Mouse (Mus musculus) megakaryocyte-erythroid progenitor cell, adult 5-6 weeks (primary cell): ENCODE data around the gene Ehbp1l1. TPM values are rescaled to one million over a fixed set of nuclear protein-coding genes. Genes with fewer than 3 reads are reported as not detected.
"Not testable (repeated sequence)": the region's sequence is repeated elsewhere in the genome, so short reads cannot be mapped to it uniquely, and the experiment has no call there.

ENCODE experiments used
- ATAC-seq: replicated peaks from 2 replicates; pipeline ENCODE4 v1.8.0; 2016; ENCODE audit warnings: mild to moderate bottlenecking, inconsistent platforms; ENCODE audit not compliant: severe bottlenecking, poor library complexity, low FRiP score, low TSS enrichment
- total RNA-seq, 2 experiments: library from RNA; stranded (forward) in 1 of 2; stranded (reverse) in 1 of 2; fragments of 200-1000, 215-1000 nt in 1 of 2; fragments of >200 nt in 1 of 2; fragmentation: Nextera tagmentation in 1 of 2; gene quantifications; 2 replicates each; pipeline ENCODE4 v1.2.3; 2014 to 2017

Gene Ehbp1l1
- total RNA-seq, 2 experiments from 2014 or later = 42.4 to 43.9 TPM

GRCm38 (mm10) chr19:5687738-5688137 lies 38.4 kb downstream of the Ehbp1l1 start:
- ATAC-seq = no peak

DNA sequence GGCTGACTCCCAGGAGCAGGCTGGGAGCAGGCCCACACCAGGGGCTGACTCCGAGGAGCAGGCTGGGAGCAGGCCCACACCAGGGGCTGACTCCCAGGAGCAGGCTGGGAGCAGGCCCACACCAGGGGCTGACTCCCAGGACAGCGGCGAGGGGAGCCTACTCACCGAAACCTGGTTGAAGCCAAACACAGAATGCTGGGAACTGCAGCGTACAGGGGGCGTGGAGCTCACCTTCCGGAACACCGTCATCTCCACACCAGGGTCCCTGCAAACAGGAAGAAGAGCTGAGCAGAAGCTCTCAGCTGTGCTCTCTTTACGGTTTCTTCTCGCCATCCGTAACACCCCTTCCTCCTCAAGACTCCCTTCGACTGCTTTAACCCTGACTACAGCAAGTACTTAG lies 39.2 kb downstream of the Ehbp1l1 start:
- not testable (repeated sequence) for ATAC-seq

- ATAC-seq = no peak
These were observed 39.7 kb downstream of the Ehbp1l1 start for GRCm38 (mm10) chr19:5686437-5686836.

GRCm38 (mm10) chr19:5685861-5686260 lies 40.3 kb downstream of the Ehbp1l1 start:
- no peak for ATAC-seq

DNA sequence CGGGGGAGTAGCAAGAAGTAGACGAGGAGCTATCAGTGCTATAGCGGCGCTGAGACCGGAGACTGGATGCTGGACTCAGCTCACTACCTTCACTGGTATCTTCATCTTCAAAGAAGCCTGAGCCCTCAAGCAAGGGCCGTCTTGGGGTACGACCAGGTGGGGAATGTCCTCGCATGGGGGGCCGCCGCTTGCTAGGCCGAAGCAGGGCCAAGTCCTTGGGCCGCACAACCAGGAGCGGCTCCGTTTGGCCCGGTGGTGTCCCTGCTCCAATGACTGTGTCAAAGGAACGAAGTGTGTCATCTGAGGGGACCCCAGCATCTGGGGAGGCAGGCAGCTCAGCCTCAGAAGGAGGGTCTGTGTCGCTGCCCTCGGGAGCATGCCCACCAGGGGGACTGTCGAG lies 40.7 kb downstream of the Ehbp1l1 start:
- ATAC-seq = no peak

DNA sequence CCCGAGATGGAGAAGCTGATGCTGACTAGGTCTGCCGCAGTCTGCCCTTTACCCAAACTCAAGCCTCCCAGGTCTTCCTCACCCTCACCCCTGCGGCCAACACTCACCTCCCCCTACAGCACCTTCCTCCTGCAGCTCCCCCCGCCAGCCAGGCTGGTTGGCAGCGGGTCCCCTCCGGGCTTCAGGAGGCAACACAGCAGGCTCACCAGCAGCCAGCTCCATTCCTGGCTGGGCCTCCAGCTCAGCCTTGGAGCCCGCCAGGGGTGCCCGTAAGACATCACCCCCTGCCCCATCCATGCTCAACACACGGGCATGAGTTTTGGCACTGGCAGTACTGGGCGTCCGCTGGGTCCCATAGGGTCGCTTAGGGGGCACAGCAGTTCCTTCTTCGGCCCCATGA lies 41.1 kb downstream of the Ehbp1l1 start:
- ATAC-seq = no peak

DNA sequence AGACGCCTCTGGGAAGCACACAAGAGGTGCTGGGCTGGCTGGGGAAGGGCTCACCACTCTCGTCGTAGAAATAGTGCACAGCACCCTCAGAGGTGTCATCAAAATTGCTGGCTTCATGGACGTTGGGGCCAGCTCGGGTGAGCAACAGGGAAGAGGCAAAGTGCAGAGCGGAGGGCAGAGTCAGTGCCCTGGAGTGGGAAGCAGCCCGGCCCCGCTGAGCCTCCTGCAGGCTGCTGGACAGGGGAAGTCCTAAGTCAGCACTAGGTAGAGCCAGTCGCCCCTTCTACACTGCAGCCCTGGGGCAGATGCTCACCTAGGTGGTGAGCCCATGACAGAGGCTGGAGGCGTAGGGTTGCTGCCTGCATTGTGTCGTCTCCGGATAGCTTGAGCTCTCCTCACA lies 41.9 kb downstream of the Ehbp1l1 start:
- no peak for ATAC-seq

- ATAC-seq = no peak
These were observed 45.7 kb downstream of the Ehbp1l1 start for GRCm38 (mm10) chr19:5680432-5680831.

- ATAC-seq = no peak
These were observed 57.7 kb downstream of the Ehbp1l1 start for GRCm38 (mm10) chr19:5668372-5668771.

DNA sequence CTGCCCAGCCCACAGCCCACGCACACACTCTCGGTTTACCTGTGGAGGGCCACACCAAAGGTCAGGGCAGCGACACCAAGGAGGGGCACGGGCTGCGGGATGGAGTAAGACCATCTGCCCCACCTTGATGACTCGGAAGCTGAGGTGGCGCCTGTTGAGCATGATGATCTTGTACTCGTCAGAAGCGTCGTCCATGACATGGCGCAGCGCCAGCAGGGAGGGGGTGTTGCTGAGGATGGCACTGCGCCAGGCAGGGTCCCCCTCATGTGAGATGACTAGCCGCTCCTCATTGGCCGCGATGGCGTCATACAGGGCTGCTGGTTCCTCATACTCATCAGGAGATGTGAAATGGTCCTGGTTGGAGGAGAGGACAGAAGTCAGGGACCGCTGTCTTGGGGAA lies 59.7 kb downstream of the Ehbp1l1 start:
- ATAC-seq = no peak

DNA sequence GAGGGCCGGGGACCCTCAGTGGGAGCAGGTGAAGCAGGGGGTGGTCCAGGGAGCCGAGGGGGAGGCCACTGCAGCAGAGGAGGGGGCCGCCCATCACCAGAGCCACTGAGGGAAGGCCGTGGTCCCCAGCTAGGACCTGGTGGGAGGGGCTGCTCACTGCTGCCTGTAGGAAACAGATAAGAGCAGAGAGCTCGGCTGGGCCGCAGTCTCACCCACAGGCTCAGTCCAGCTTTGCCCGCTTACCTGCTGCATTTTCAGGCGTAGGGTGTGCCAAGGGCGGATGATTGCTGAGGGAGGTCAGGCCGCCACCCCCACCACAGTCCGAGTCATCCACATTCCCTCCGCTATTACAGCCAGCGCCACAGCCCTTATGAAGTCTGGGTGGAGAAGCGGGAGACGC lies 60.7 kb downstream of the Ehbp1l1 start:
- peak; percentile 63 for ATAC-seq

- ATAC-seq = no peak
These were observed 61.4 kb downstream of the Ehbp1l1 start for GRCm38 (mm10) chr19:5664669-5665257.

GRCm38 (mm10) chr19:5662981-5663913 lies 62.9 kb downstream of the Ehbp1l1 start, which contains the start of gene Sipa1:
Sipa1 (minus strand) TSS chr19:5663707.
- peak; percentile 84 for ATAC-seq

GRCm38 (mm10) chr19:5662310-5662709 lies 63.8 kb downstream of the Ehbp1l1 start:
- ATAC-seq = no peak

DNA sequence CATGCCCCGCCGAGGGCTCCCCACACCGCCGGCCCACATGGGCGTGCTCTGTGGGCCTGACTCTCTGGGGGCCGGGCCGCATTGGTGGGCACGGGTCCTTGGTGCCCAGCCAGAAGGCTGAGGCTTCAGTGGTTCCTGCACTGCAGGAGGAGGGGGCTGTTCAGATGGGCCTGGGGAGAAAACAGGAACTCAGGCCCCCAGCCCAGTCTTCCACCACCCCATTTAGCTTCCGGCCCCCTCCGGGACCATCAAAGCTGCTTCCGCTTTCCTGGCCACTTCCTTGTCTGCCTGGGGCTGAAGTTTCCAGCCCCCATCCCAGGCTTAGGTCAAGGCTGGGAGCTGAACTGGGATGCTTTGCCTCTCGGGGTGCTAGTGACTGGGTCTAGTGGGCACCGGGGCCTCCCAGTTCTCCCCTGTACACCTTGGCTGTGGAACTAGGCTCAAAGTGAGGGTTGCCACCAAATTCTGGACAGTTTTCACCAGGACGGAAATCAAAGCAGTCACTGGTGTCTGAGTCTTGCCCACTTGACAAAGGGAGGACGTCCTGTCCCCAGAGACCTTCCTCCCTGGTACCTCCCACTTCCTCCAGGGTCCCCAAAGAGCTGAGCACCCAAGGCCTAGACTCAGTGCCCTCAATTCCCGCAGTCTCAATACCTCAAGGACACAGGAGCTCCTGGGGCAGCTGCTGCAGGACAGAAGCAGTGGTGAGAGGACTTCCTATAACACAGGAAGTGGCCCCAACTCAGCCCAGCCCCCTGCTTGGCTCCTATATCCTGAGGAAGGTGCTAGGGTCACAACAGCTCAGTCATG lies 65.0 kb downstream of the Ehbp1l1 start:
- no peak for ATAC-seq

Other genes with a start within 250 kb of the Ehbp1l1 start
- 24.6 and 40.6 TPM in 2 replicates for gene Mus81, start 237.9 kb downstream of the Ehbp1l1 start, total RNA-seq (2014; fragmentation: Nextera tagmentation)
- 6.4 and 11.4 TPM in 2 replicates for gene Mus81, start 237.9 kb downstream of the Ehbp1l1 start, total RNA-seq (2017)
- 862 and 969 TPM in 2 replicates for gene Cfl1, start 235.9 kb downstream of the Ehbp1l1 start, total RNA-seq (2014; fragmentation: Nextera tagmentation)
- gene Cfl1, start 235.9 kb downstream of the Ehbp1l1 start, total RNA-seq (2017) = 783 and 1,100 TPM in 2 replicates
- gene 1700020D05Rik, start 222.5 kb downstream of the Ehbp1l1 start, total RNA-seq (2014; fragmentation: Nextera tagmentation) = 1.6 and 4.6 TPM in 2 replicates
- gene 1700020D05Rik, start 222.5 kb downstream of the Ehbp1l1 start, total RNA-seq (2017) = 0.88 TPM in 1 of 2 replicates, not detected in the other
- gene Snx32, start 215.8 kb downstream of the Ehbp1l1 start, total RNA-seq (2014; fragmentation: Nextera tagmentation) = 6.6 TPM in 2 replicates
- gene Snx32, start 215.8 kb downstream of the Ehbp1l1 start, total RNA-seq (2017) = 0.61 and 4.6 TPM in 2 replicates
- not detected in 2 replicates for gene Ovol1, start 165.7 kb downstream of the Ehbp1l1 start, total RNA-seq (2014; fragmentation: Nextera tagmentation)
- gene Ovol1, start 165.7 kb downstream of the Ehbp1l1 start, total RNA-seq (2017) = not detected in 2 replicates
- gene Ap5b1, start 158.3 kb downstream of the Ehbp1l1 start, total RNA-seq (2014; fragmentation: Nextera tagmentation) = 4.0 and 5.5 TPM in 2 replicates
- gene Ap5b1, start 158.3 kb downstream of the Ehbp1l1 start, total RNA-seq (2017) = 1.4 and 4.3 TPM in 2 replicates
- gene Rnaseh2c, start 124.4 kb downstream of the Ehbp1l1 start, total RNA-seq (2014; fragmentation: Nextera tagmentation) = 173 and 247 TPM in 2 replicates
- gene Rnaseh2c, start 124.4 kb downstream of the Ehbp1l1 start, total RNA-seq (2017) = 72.8 and 97.8 TPM in 2 replicates
- 46.2 and 55.6 TPM in 2 replicates for gene Kat5, start 116.1 kb downstream of the Ehbp1l1 start, total RNA-seq (2014; fragmentation: Nextera tagmentation)
- 60.7 and 86.1 TPM in 2 replicates for gene Kat5, start 116.1 kb downstream of the Ehbp1l1 start, total RNA-seq (2017)
- gene Rela, start 88.8 kb downstream of the Ehbp1l1 start, total RNA-seq (2014; fragmentation: Nextera tagmentation) = 64.8 and 66.0 TPM in 2 replicates
- gene Rela, start 88.8 kb downstream of the Ehbp1l1 start, total RNA-seq (2017) = 36.1 and 49.7 TPM in 2 replicates
- gene Sipa1, start 62.6 kb downstream of the Ehbp1l1 start, total RNA-seq (2014; fragmentation: Nextera tagmentation) = 44.7 and 51.2 TPM in 2 replicates
- gene Sipa1, start 62.6 kb downstream of the Ehbp1l1 start, total RNA-seq (2017) = 16.4 and 16.5 TPM in 2 replicates
- gene Map3k11, start 37.6 kb downstream of the Ehbp1l1 start, total RNA-seq (2014; fragmentation: Nextera tagmentation) = 17.8 and 18.3 TPM in 2 replicates
- 10.9 and 15.8 TPM in 2 replicates for gene Map3k11, start 37.6 kb downstream of the Ehbp1l1 start, total RNA-seq (2017)
- 55.8 and 72.0 TPM in 2 replicates for gene Pcnx3, start 37.4 kb downstream of the Ehbp1l1 start, total RNA-seq (2014; fragmentation: Nextera tagmentation)
- gene Pcnx3, start 37.4 kb downstream of the Ehbp1l1 start, total RNA-seq (2017) = 8.2 and 14.4 TPM in 2 replicates
- gene Kcnk7, start 21.9 kb downstream of the Ehbp1l1 start, total RNA-seq (2014; fragmentation: Nextera tagmentation) = not detected in 2 replicates
- gene Kcnk7, start 21.9 kb downstream of the Ehbp1l1 start, total RNA-seq (2017) = 0.19 TPM in 1 of 2 replicates, not detected in the other
- 34.3 and 35.1 TPM in 2 replicates for gene Fam89b, start 3.3 kb upstream of the Ehbp1l1 start, total RNA-seq (2014; fragmentation: Nextera tagmentation)
- 12.5 and 13.3 TPM in 2 replicates for gene Fam89b, start 3.3 kb upstream of the Ehbp1l1 start, total RNA-seq (2017)
- gene Ltbp3, start 14.6 kb upstream of the Ehbp1l1 start, total RNA-seq (2014; fragmentation: Nextera tagmentation) = 3.5 and 4.4 TPM in 2 replicates
- 3.4 TPM in 2 replicates for gene Ltbp3, start 14.6 kb upstream of the Ehbp1l1 start, total RNA-seq (2017)
- gene Scyl1, start 45.1 kb upstream of the Ehbp1l1 start, total RNA-seq (2014; fragmentation: Nextera tagmentation) = 28.7 and 43.4 TPM in 2 replicates
- 20.2 and 23.1 TPM in 2 replicates for gene Scyl1, start 45.1 kb upstream of the Ehbp1l1 start, total RNA-seq (2017)
- 12.5 and 14.1 TPM in 2 replicates for gene Frmd8, start 149.0 kb upstream of the Ehbp1l1 start, total RNA-seq (2014; fragmentation: Nextera tagmentation)
- 10.7 and 14.3 TPM in 2 replicates for gene Frmd8, start 149.0 kb upstream of the Ehbp1l1 start, total RNA-seq (2017)
- 10.0 and 20.1 TPM in 2 replicates for gene Slc25a45, start 151.5 kb upstream of the Ehbp1l1 start, total RNA-seq (2014; fragmentation: Nextera tagmentation)
- gene Slc25a45, start 151.5 kb upstream of the Ehbp1l1 start, total RNA-seq (2017) = 11.7 and 11.9 TPM in 2 replicates
- 5.3 and 5.9 TPM in 2 replicates for gene Tigd3, start 167.8 kb upstream of the Ehbp1l1 start, total RNA-seq (2014; fragmentation: Nextera tagmentation)
- 2.2 and 3.1 TPM in 2 replicates for gene Tigd3, start 167.8 kb upstream of the Ehbp1l1 start, total RNA-seq (2017)
- 91.2 and 95.9 TPM in 2 replicates for gene Dpf2, start 186.7 kb upstream of the Ehbp1l1 start, total RNA-seq (2014; fragmentation: Nextera tagmentation)
- 75.0 and 124 TPM in 2 replicates for gene Dpf2, start 186.7 kb upstream of the Ehbp1l1 start, total RNA-seq (2017)
- gene Cdc42ep2, start 198.5 kb upstream of the Ehbp1l1 start, total RNA-seq (2014; fragmentation: Nextera tagmentation) = 0.77 TPM in 1 of 2 replicates, not detected in the other
- not detected in 2 replicates for gene Cdc42ep2, start 198.5 kb upstream of the Ehbp1l1 start, total RNA-seq (2017)
- gene Pola2, start 237.9 kb upstream of the Ehbp1l1 start, total RNA-seq (2014; fragmentation: Nextera tagmentation) = 134 and 164 TPM in 2 replicates
- 62.6 and 87.0 TPM in 2 replicates for gene Pola2, start 237.9 kb upstream of the Ehbp1l1 start, total RNA-seq (2017)